Mouse (Mus musculus): ENCODE results near the gene Sirt3. TPM values are rescaled to one million over a fixed set of nuclear protein-coding genes. Genes with fewer than 3 reads are reported as not detected.

Sirt3 gene
- polyA plus RNA-seq, 2 experiments: 14.0 to 14.7 TPM

DNA sequence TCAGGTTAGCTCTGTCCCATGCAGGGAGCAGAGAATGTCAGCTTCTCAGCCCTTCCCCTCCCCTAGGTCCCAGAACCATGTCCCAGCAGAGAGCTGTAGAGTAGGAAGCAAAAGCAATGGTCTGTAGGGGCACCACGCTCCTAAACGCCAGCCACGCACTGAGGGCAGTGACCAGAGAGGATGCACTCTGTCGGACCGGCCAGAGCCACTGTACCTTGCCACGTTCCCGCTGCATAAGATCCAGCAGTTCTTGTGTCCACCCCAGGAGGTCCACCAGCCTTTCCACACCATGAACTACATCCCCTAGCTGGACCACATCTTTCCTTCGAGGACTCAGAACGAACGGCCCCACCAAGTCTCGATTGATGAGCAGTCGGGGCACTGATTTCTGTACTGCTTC, 17.3 kb downstream of the Sirt3 start:
- no peak for ATAC-seq (ENCODE audit: insufficient read depth)
- 84% methylated on average over 12 of the region's 12 CpGs for WGBS (ENCODE audit: insufficient replicate concordance)
- H3K9ac ChIP-seq (replicated peaks): no peak overlapping the region
- H3K36me3 ChIP-seq (replicated peaks; ENCODE audit: control insufficient read depth, insufficient read depth, low read depth): peaks cover 18% of the 10 kb centered on the region
- TF ChIP-seq CTCF (IDR thresholded peaks at IDR 0.05; ENCODE audit: low read depth) (no peak), EP300 (IDR thresholded peaks at IDR 0.05; ENCODE audit: low read depth) (no peak)
- H3K9me3 ChIP-seq (ENCODE audit: control insufficient read depth, low read length): no peaks in the 10 kb centered on the region
- no peak overlapping the region for H3K4me3 ChIP-seq (ENCODE audit: insufficient read depth in 1 of 2, low read depth in 2 of 2, low read length in 2 of 2)
- no peaks in the 10 kb centered on the region for H3K4me1 ChIP-seq (replicated peaks; ENCODE audit: control insufficient read depth in 2 of 2, insufficient read depth in 2 of 2, low read length in 1 of 2)
- no peaks in the 10 kb centered on the region for H3K27me3 ChIP-seq (ENCODE audit: control insufficient read depth, insufficient read depth, low read length)
- no peak for DNase-seq (ENCODE audit: low read depth in 3 of 3, low spot score in 3 of 3)
- H3K27ac ChIP-seq: no peak overlapping the region
- no peak overlapping the region for H3K4me2 ChIP-seq (ENCODE audit: low read depth)

DNA sequence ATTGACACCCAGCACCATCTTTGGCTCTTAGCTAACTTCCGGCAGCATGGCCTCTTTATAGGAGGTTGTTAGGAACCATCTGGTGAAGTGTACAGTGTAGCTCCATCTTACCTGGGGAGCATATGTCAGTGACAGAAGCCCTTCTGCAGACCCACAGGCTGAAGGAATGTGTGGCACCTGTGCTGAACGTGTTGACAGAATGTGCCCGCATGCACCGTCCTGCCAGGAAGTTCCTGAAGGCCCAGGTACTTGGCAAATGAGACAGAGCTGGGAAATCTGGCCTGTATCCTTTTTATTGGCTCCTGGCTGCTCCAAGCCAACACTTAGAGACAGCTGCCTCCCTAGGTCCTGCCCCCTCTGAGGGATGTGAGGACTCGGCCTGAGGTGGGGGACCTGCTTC, 21.4 kb downstream of the Sirt3 start:
- Histone ChIP-seq H3K4me3 (ENCODE audit: insufficient read depth in 1 of 2, low read depth in 2 of 2, low read length in 2 of 2) (no peak overlapping the region), H3K27me3 (ENCODE audit: control insufficient read depth, insufficient read depth, low read length) (no peaks in the 10 kb centered on the region), H3K9me3 (ENCODE audit: control insufficient read depth, low read length) (no peaks in the 10 kb centered on the region), H3K4me1 (replicated peaks; ENCODE audit: control insufficient read depth in 2 of 2, insufficient read depth in 2 of 2, low read length in 1 of 2) (peaks cover 7 to 9% of the 10 kb centered on the region in 2 experiments), H3K9ac (replicated peaks) (no peak overlapping the region), H3K4me2 (ENCODE audit: low read depth) (no peak overlapping the region), H3K27ac (no peak overlapping the region), H3K36me3 (replicated peaks; ENCODE audit: control insufficient read depth, insufficient read depth, low read depth) (peaks cover 18% of the 10 kb centered on the region)
- DNase-seq (ENCODE audit: low read depth in 3 of 3, low spot score in 3 of 3) (no peak), ATAC-seq (ENCODE audit: insufficient read depth) (no peak)
- no peak for TF ChIP-seq EP300 (IDR thresholded peaks at IDR 0.05; ENCODE audit: low read depth)
- no peak for TF ChIP-seq CTCF (IDR thresholded peaks at IDR 0.05; ENCODE audit: low read depth)
- 82% methylated on average over 5 of the region's 5 CpGs for WGBS (ENCODE audit: insufficient replicate concordance)

DNA sequence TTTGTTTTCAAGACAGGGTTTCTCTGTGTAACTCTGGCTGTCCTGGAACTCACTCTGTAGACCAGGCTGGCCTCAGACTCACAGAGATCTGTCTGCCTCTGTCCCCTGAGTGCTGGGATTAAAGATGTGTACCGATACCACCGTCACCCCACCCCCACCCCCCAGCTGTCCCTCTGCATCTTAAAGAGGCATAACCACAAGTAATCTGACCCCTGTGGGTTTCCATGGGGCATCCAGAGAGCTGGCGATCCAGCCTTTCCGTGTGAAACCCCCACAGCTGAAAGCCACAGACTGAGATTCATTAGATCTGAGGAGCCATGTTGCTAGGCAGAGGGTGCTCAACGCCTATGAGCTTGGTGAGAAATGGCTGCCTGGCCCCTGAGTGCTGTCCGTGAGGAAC, 22.1 kb downstream of the Sirt3 start:
- 67% methylated on average over 6 of the region's 6 CpGs for WGBS (ENCODE audit: insufficient replicate concordance)
- H3K36me3 ChIP-seq (replicated peaks; ENCODE audit: control insufficient read depth, insufficient read depth, low read depth): peaks cover 18% of the 10 kb centered on the region
- ATAC-seq (ENCODE audit: insufficient read depth): no peak
- no peaks in the 10 kb centered on the region for H3K9me3 ChIP-seq (ENCODE audit: control insufficient read depth, low read length)
- H3K4me2 ChIP-seq (ENCODE audit: low read depth): no peak overlapping the region
- H3K4me3 ChIP-seq (ENCODE audit: insufficient read depth in 1 of 2, low read depth in 2 of 2, low read length in 2 of 2): no peak overlapping the region
- H3K27ac ChIP-seq: no peak overlapping the region
- H3K27me3 ChIP-seq (ENCODE audit: control insufficient read depth, insufficient read depth, low read length): no peaks in the 10 kb centered on the region
- no peak for TF ChIP-seq CTCF (IDR thresholded peaks at IDR 0.05; ENCODE audit: low read depth)
- TF ChIP-seq EP300 (IDR thresholded peaks at IDR 0.05; ENCODE audit: low read depth): no peak
- no peak overlapping the region for H3K9ac ChIP-seq (replicated peaks)
- DNase-seq (ENCODE audit: low read depth in 3 of 3, low spot score in 3 of 3): no peak
- H3K4me1 ChIP-seq (replicated peaks; ENCODE audit: control insufficient read depth in 2 of 2, insufficient read depth in 2 of 2, low read length in 1 of 2): peaks cover 11 to 15% of the 10 kb centered on the region in 2 experiments

DNA sequence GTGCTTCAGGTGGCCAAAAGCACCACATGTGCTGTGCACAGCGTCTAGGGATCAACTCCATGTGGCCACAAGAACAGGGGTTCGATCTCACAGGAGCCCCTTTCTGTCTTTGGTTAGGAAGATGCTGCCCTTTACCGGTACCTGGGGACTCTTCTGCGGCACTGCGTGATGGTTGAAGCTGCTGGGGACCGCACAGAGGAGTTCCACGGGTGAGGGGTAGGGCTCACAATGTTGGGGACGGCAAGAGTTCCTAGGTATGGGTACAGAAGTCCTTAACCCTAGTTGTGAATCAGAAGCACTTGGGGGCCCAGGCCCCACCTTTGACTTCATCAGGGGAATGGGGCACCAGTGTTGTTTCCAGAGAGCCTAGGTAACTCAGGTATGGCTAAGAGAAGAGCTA, 23.4 kb downstream of the Sirt3 start:
- no peak for TF ChIP-seq CTCF (IDR thresholded peaks at IDR 0.05; ENCODE audit: low read depth)
- TF ChIP-seq EP300 (IDR thresholded peaks at IDR 0.05; ENCODE audit: low read depth): no peak
- ATAC-seq (ENCODE audit: insufficient read depth) (no peak), DNase-seq (ENCODE audit: low read depth in 3 of 3, low spot score in 3 of 3) (no peak)
- 89% methylated on average over 8 of the region's 8 CpGs for WGBS (ENCODE audit: insufficient replicate concordance)
- Histone ChIP-seq H3K36me3 (replicated peaks; ENCODE audit: control insufficient read depth, insufficient read depth, low read depth) (peaks cover 27% of the 10 kb centered on the region), H3K9ac (replicated peaks) (no peak overlapping the region), H3K4me1 (replicated peaks; ENCODE audit: control insufficient read depth in 2 of 2, insufficient read depth in 2 of 2, low read length in 1 of 2) (peaks cover 11 to 17% of the 10 kb centered on the region in 2 experiments), H3K27me3 (ENCODE audit: control insufficient read depth, insufficient read depth, low read length) (no peaks in the 10 kb centered on the region), H3K27ac (no peak overlapping the region), H3K9me3 (ENCODE audit: control insufficient read depth, low read length) (no peaks in the 10 kb centered on the region), H3K4me3 (ENCODE audit: insufficient read depth in 1 of 2, low read depth in 2 of 2, low read length in 2 of 2) (peak overlapping the region in 1 of 2 experiments; percentile 93; a peak in 1 of 4 replicates), H3K4me2 (ENCODE audit: low read depth) (peak overlapping the region; percentile 86)

DNA sequence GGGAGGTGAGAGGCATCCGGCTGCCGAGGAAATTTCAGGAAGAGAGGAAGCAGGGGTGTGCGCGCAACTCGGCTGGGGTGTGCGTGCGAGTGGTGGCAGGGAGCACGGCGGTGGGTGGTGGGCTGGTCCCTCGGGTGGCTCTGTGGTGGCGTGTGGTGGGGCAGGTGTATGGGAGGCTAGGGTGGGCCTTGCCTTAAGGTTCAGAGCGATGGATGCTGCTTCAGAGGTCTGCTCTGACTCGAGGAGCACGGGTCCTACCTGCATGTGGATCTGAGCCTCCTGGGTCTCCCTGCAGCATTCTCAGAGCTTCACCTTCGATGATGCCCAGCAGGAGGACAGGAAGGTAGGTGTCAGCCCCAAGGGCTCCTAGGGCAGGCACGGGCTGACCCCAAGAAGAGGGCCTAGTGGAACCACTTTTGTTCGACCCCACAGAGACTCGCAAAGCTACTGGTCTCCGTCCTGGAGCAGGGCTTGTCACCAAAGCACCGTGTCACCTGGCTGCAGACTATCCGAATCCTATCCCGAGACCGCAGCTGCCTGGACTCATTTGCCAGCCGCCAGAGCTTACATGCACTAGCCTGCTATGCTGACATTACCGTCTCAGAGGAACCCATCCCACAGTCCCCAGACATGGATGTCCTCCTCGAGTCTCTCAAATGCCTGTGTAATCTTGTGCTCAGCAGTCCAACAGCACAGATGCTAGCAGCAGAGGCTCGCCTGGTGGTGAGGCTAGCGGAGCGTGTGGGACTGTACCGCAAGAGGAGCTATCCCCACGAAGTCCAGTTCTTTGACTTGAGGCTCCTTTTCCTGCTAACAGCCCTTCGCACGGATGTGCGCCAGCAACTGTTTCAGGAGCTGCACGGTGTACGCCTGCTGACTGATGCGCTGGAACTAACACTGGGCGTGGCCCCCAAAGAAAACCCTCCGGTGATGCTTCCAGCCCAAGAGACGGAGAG, 24.3 kb downstream of the Sirt3 start, which contains the start of gene Bet1l:
Bet1l (minus strand) TSS at position 28 of the 956 bp plus-strand sequence.
- Histone ChIP-seq H3K27ac (peak within 1 kb of the TSS; percentile 91), H3K4me1 (replicated peaks; ENCODE audit: control insufficient read depth in 2 of 2, insufficient read depth in 2 of 2, low read length in 1 of 2) (peaks cover 11 to 17% of the 10 kb centered on the region in 2 experiments), H3K4me3 (ENCODE audit: insufficient read depth in 1 of 2, low read depth in 2 of 2, low read length in 2 of 2) (peak within 1 kb of the TSS; percentile 83 to 93), H3K27me3 (ENCODE audit: control insufficient read depth, insufficient read depth, low read length) (no peaks in the 10 kb centered on the region), H3K4me2 (ENCODE audit: low read depth) (peak within 1 kb of the TSS; percentile 86), H3K9ac (replicated peaks) (peak within 1 kb of the TSS; percentile 85), H3K9me3 (ENCODE audit: control insufficient read depth, low read length) (no peaks in the 10 kb centered on the region), H3K36me3 (replicated peaks; ENCODE audit: control insufficient read depth, insufficient read depth, low read depth) (peaks cover 33% of the 10 kb centered on the region)
- ATAC-seq (ENCODE audit: insufficient read depth): peak; percentile 17
- no peak for DNase-seq (ENCODE audit: low read depth in 3 of 3, low spot score in 3 of 3)
- WGBS (ENCODE audit: insufficient replicate concordance): 28% methylated on average over 40 of the region's 40 CpGs
- TF ChIP-seq CTCF (IDR thresholded peaks at IDR 0.05; ENCODE audit: low read depth) (no peak; the same call in 1 of the 2 replicates), EP300 (IDR thresholded peaks at IDR 0.05; ENCODE audit: low read depth) (no peak)
